Mouse (Mus musculus) c-Kit-positive CD71-negative TER-119-negative erythroid progenitor cells, embryonic 14.5 days (primary cell): ENCODE measurements around the gene Vmn1r19.
"Not testable (repeated sequence)": the region's sequence is repeated elsewhere in the genome, so short reads cannot be mapped to it uniquely, and the experiment has no call there.

ENCODE experiments used
- DNase-seq: peaks from one replicate; pipeline ENCODE4 v3.0.0-alpha.2; 2013; ENCODE audit warnings: low read depth

Vmn1r19 gene

GRCm38 (mm10) chr6:57403480-57403879, at the start of gene Vmn1r19:
Vmn1r19 (plus strand) TSS chr6:57403780.
- not testable (repeated sequence) for DNase-seq

- DNase-seq = no peak
Observed at GRCm38 (mm10) chr6:57356864-57357263, 46.7 kb upstream of the Vmn1r19 start.

GRCm38 (mm10) chr6:57363627-57364026, 40.0 kb upstream of the Vmn1r19 start, which contains the start of gene Vmn1r17:
Vmn1r17 (minus strand) TSS chr6:57363727.
- DNase-seq = no peak

GRCm38 (mm10) chr6:57365866-57366265, 37.7 kb upstream of the Vmn1r19 start:
- not testable (repeated sequence) for DNase-seq

- no peak for DNase-seq
Observed at GRCm38 (mm10) chr6:57367496-57367895, 36.1 kb upstream of the Vmn1r19 start.

GRCm38 (mm10) chr6:57395683-57396082, 7.9 kb upstream of the Vmn1r19 start, which contains the start of gene Vmn1r18:
Vmn1r18 (minus strand) TSS chr6:57395783.
- DNase-seq = no peak

GRCm38 (mm10) chr6:57428630-57429029, 25.1 kb downstream of the Vmn1r19 start, which contains the start of gene Vmn1r20:
Vmn1r20 (plus strand) TSS chr6:57428930.
- no peak for DNase-seq

- no peak for DNase-seq
Observed at GRCm38 (mm10) chr6:57431196-57431595, 27.6 kb downstream of the Vmn1r19 start.
